Mouse (Mus musculus): ENCODE measurements around the gene Sh2d4b. TPM values are rescaled to one million over a fixed set of nuclear protein-coding genes. Genes with fewer than 3 reads are reported as not detected.

Gene Sh2d4b
- polyA plus RNA-seq, 1 experiment from 2014 or later, result 0.96 TPM

DNA sequence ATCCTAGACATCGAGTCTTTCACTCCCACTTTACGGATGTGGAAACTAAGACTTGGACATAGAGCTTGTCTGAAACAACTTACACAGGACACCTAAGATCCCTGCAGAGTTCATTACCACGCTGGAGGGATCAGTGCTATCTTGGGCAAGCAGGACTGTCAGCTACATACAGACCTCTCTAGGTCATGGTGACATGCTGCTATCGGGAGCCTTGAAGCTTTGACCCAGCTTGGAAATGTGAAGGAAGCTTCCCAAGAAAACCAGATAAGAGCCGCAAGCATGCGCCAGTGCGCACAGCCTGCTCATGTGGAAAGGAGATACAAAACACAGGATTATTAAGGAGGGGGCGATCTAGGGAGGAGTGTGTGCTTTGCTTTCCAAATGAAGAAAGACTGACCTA lies 22.8 kb upstream of the Sh2d4b start:
- H3K27me3 ChIP-seq (ENCODE audit: control insufficient read depth, insufficient read depth, low read length), result no peaks in the 10 kb centered on the region
- ATAC-seq (replicated peaks; ENCODE audit: low FRiP score) (no peak), DNase-seq (ENCODE audit: low spot score) (no peak)
- H3K4me3 ChIP-seq (ENCODE audit: low read depth, low read length), result no peak overlapping the region
- H3K4me1 ChIP-seq (replicated peaks; ENCODE audit: control insufficient read depth, insufficient read depth, low read length), result no peaks in the 10 kb centered on the region
- peaks cover 3% of the 10 kb centered on the region; the same call in 1 of the 2 replicates for H3K36me3 ChIP-seq (ENCODE audit: control insufficient read depth, insufficient read depth, low read length)
- H3K9ac ChIP-seq (ENCODE audit: low read length), result no peak overlapping the region
- no peak overlapping the region for H3K4me2 ChIP-seq (ENCODE audit: low read depth, low read length, severe bottlenecking)
- H3K9me3 ChIP-seq (ENCODE audit: control insufficient read depth, low read length), result no peaks in the 10 kb centered on the region
- no peak overlapping the region for H3K27ac ChIP-seq (ENCODE audit: low read depth, low read length)
- 90% methylated on average over 8 of the region's 8 CpGs for WGBS

DNA sequence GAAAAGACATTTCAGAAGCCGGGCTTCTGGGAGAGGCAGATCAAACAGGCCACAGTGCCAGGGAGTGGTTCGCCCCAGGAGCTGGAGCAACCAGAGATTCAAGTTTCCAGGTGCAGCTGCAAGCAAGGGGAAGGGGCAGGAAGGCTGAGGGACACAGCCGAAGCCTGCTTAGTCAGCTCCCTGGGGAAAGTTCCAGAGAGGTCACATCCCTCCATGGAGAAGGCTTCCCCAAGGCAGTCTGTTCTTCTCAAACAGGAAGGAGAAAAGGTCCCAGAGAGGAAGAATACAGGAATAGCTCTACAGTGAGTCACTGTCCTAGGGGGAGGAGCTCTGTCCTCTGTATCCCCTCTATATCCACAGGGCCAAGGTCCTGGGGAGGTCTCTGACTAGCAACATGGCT lies 21.6 kb upstream of the Sh2d4b start:
- H3K4me2 ChIP-seq (ENCODE audit: low read depth, low read length, severe bottlenecking), result no peak overlapping the region
- WGBS, result 88% methylated on average over 3 of the region's 3 CpGs
- H3K4me3 ChIP-seq (ENCODE audit: low read depth, low read length), result no peak overlapping the region
- no peak overlapping the region for H3K27ac ChIP-seq (ENCODE audit: low read depth, low read length)
- ATAC-seq (replicated peaks; ENCODE audit: low FRiP score) (no peak), DNase-seq (ENCODE audit: low spot score) (no peak)
- no peaks in the 10 kb centered on the region for H3K9me3 ChIP-seq (ENCODE audit: control insufficient read depth, low read length)
- H3K4me1 ChIP-seq (replicated peaks; ENCODE audit: control insufficient read depth, insufficient read depth, low read length), result no peaks in the 10 kb centered on the region
- no peaks in the 10 kb centered on the region for H3K27me3 ChIP-seq (ENCODE audit: control insufficient read depth, insufficient read depth, low read length)
- peaks cover 3% of the 10 kb centered on the region; the same call in 1 of the 2 replicates for H3K36me3 ChIP-seq (ENCODE audit: control insufficient read depth, insufficient read depth, low read length)
- no peak overlapping the region for H3K9ac ChIP-seq (ENCODE audit: low read length)

DNA sequence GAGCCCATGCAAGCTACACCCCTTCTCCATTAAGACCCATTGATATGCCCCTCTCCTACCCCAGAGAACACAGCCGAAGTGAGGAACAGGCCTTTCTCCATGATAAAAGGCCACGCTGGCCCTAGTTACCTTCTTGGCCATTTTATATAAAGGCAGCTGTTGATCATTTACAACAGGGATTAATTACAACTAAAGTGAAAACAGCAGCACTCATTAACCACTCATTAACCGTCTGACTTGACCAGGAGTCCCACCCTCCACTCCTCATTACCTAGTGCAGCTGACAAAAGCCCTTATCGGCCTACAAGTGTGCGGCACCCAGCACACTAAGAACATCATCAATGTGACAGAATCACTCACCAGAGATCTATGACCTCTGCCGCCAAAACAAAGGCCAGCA lies 20.6 kb upstream of the Sh2d4b start:
- H3K27me3 ChIP-seq (ENCODE audit: control insufficient read depth, insufficient read depth, low read length), result no peaks in the 10 kb centered on the region
- no peaks in the 10 kb centered on the region for H3K9me3 ChIP-seq (ENCODE audit: control insufficient read depth, low read length)
- H3K9ac ChIP-seq (ENCODE audit: low read length), result no peak overlapping the region
- no peak overlapping the region for H3K27ac ChIP-seq (ENCODE audit: low read depth, low read length)
- no peak overlapping the region for H3K4me2 ChIP-seq (ENCODE audit: low read depth, low read length, severe bottlenecking)
- no peaks in the 10 kb centered on the region for H3K4me1 ChIP-seq (replicated peaks; ENCODE audit: control insufficient read depth, insufficient read depth, low read length)
- H3K36me3 ChIP-seq (ENCODE audit: control insufficient read depth, insufficient read depth, low read length), result peaks cover 3% of the 10 kb centered on the region; the same call in 1 of the 2 replicates
- DNase-seq (ENCODE audit: low spot score), result no peak
- no peak overlapping the region for H3K4me3 ChIP-seq (ENCODE audit: low read depth, low read length)
- no peak for ATAC-seq (replicated peaks; ENCODE audit: low FRiP score)
- 54% methylated on average over 6 of the region's 6 CpGs for WGBS

DNA sequence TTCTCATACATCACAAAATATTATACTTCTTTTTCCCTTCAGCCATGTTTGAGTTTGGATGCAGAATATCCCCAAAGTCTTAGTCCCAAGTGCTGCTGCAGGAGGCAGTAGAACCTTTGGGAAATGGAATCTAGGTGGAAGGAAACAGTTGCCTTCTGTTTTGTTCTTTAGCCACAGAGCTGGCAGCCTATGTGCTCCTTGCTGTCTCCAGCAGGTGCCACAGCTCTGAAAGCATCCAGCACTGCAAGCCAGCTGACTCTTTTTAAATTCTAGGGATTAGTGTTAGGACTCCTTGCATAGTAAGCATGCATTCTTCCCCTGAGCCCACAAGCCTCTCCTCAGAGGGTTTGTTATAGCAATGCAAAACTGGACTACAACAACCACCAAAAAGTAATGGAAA lies 18.5 kb upstream of the Sh2d4b start:
- Histone ChIP-seq H3K27ac (ENCODE audit: low read depth, low read length) (no peak overlapping the region), H3K9ac (ENCODE audit: low read length) (no peak overlapping the region), H3K4me3 (ENCODE audit: low read depth, low read length) (no peak overlapping the region), H3K9me3 (ENCODE audit: control insufficient read depth, low read length) (no peaks in the 10 kb centered on the region), H3K4me1 (replicated peaks; ENCODE audit: control insufficient read depth, insufficient read depth, low read length) (no peaks in the 10 kb centered on the region), H3K27me3 (ENCODE audit: control insufficient read depth, insufficient read depth, low read length) (no peaks in the 10 kb centered on the region), H3K36me3 (ENCODE audit: control insufficient read depth, insufficient read depth, low read length) (peaks cover 8% of the 10 kb centered on the region), H3K4me2 (ENCODE audit: low read depth, low read length, severe bottlenecking) (no peak overlapping the region)
- DNase-seq (ENCODE audit: low spot score) (no peak), ATAC-seq (replicated peaks; ENCODE audit: low FRiP score) (no peak)

DNA sequence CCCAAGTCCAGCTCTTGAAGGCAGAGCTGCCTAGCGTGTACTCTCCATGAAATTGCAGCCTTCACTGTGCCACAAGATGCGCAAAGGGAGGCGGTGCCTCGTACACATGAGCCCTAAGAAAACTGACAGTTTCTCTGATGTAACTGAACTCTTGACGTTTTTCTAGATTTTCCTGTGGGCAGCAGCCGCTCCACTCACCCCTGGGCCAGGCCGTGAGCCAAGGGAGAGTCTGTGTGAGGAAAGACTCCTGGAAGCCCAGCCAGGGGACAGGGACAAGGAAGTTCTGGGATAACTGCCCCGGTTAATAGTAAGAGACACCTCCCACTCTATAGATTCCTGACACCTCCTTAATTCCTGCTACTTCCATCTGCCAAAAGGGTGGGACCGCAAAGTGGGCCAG lies 15.7 kb upstream of the Sh2d4b start:
- H3K36me3 ChIP-seq (ENCODE audit: control insufficient read depth, insufficient read depth, low read length), result peaks cover 8% of the 10 kb centered on the region
- H3K4me2 ChIP-seq (ENCODE audit: low read depth, low read length, severe bottlenecking), result no peak overlapping the region
- no peaks in the 10 kb centered on the region for H3K9me3 ChIP-seq (ENCODE audit: control insufficient read depth, low read length)
- H3K27me3 ChIP-seq (ENCODE audit: control insufficient read depth, insufficient read depth, low read length), result no peaks in the 10 kb centered on the region
- no peaks in the 10 kb centered on the region for H3K4me1 ChIP-seq (replicated peaks; ENCODE audit: control insufficient read depth, insufficient read depth, low read length)
- DNase-seq (ENCODE audit: low spot score), result no peak
- no peak overlapping the region for H3K27ac ChIP-seq (ENCODE audit: low read depth, low read length)
- WGBS, result 95% methylated on average over 9 of the region's 9 CpGs
- no peak overlapping the region for H3K9ac ChIP-seq (ENCODE audit: low read length)
- ATAC-seq (replicated peaks; ENCODE audit: low FRiP score), result no peak
- no peak overlapping the region for H3K4me3 ChIP-seq (ENCODE audit: low read depth, low read length)

DNA sequence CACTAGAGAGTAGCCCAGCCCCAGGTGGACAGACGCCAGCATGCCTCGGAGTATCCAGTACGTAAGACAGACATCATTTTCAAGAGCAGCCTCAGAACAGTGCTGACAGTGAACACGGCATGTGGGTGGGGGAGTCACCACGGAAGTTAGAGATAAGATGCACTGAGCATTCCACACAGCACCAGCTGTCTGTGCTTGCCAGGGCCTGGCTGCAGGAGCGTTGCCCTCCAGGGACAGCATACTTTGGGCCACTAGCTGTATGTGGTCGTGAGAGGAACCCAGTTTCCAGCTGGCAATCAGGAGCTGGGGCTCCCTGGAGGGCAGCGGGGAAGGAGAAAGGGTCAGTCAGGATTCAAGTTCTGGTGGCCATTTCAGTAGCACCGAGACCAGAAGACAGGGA lies 13.7 kb upstream of the Sh2d4b start:
- no peaks in the 10 kb centered on the region for H3K4me1 ChIP-seq (replicated peaks; ENCODE audit: control insufficient read depth, insufficient read depth, low read length)

DNA sequence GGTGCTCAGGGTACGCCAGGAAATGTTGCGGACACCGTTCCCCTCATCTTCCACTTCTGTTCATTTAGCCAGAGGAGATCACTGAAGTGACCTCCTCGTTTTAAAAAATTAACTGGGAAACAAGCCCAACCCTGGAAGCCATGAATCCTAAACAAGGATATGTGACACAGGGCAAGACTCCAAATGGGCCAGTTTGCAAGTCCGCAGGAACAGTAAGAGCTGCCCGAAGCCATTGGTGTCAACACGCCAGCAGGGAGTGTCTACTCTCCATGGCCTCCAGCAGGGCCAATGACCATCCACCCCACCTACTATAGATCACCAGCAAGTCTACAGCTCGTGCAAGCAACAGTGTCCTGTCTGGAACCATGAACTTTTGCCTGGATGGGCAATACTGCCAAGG lies 12.7 kb upstream of the Sh2d4b start:
- no peak overlapping the region for H3K27ac ChIP-seq (ENCODE audit: low read depth, low read length)

More for the DNA sequence above, 13.7 kb upstream of the Sh2d4b start:
- Histone ChIP-seq H3K27ac (ENCODE audit: low read depth, low read length) (no peak overlapping the region), H3K4me3 (ENCODE audit: low read depth, low read length) (no peak overlapping the region), H3K4me2 (ENCODE audit: low read depth, low read length, severe bottlenecking) (no peak overlapping the region), H3K9ac (ENCODE audit: low read length) (no peak overlapping the region), H3K27me3 (ENCODE audit: control insufficient read depth, insufficient read depth, low read length) (no peaks in the 10 kb centered on the region), H3K9me3 (ENCODE audit: control insufficient read depth, low read length) (no peaks in the 10 kb centered on the region), H3K36me3 (ENCODE audit: control insufficient read depth, insufficient read depth, low read length) (peaks cover 5% of the 10 kb centered on the region)
- WGBS, result 93% methylated on average over 9 of the region's 9 CpGs
- DNase-seq (ENCODE audit: low spot score) (no peak), ATAC-seq (replicated peaks; ENCODE audit: low FRiP score) (no peak)

DNA sequence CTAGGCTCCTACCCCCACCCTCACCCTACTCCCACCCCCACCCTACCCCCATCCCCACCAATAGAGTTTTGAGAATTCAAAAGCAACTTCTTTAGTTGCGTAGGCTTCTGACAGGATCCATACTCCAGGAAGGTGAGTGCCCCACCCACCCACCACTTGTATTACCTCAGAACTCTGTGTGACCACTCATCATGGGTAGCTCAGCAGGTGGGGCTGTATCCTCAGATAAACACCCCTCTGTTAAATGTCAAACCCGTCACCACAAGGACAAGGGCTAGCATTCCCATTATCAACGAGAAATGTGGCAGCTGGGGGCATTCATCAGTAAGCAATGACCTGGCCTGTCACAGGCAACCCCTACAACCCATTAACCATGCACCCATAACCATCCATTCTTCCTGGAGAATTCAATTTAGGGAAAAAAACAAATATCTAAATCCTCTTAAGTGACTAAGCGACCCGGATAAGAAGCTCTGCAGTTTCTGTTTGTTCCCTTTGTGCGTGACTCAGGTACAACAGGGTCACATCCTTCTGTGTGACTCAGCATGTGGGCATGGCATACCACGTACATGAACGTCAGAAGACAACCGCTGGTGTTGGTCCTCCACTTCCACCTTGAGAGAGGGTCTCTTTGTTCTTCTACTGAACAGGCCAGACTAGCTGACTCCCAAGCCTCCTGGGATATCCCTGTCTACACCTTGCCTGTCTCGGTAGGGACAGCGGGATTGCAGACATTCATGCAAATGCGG lies 9.4 kb upstream of the Sh2d4b start:
- Histone ChIP-seq H3K4me2 (ENCODE audit: low read depth, low read length, severe bottlenecking) (no peak overlapping the region), H3K4me3 (ENCODE audit: low read depth, low read length) (no peak overlapping the region), H3K4me1 (replicated peaks; ENCODE audit: control insufficient read depth, insufficient read depth, low read length) (no peaks in the 10 kb centered on the region), H3K9me3 (ENCODE audit: control insufficient read depth, low read length) (no peaks in the 10 kb centered on the region), H3K27me3 (ENCODE audit: control insufficient read depth, insufficient read depth, low read length) (no peaks in the 10 kb centered on the region), H3K9ac (ENCODE audit: low read length) (no peak overlapping the region), H3K36me3 (ENCODE audit: control insufficient read depth, insufficient read depth, low read length) (peaks cover 5% of the 10 kb centered on the region), H3K27ac (ENCODE audit: low read depth, low read length) (no peak overlapping the region)
- 68% methylated on average over 12 of the region's 12 CpGs for WGBS
- DNase-seq (ENCODE audit: low spot score), result peak; percentile 40
- no peak; the same call in 1 of the 2 replicates for ATAC-seq (replicated peaks; ENCODE audit: low FRiP score)

More for the DNA sequence above, 12.7 kb upstream of the Sh2d4b start:
- H3K27me3 ChIP-seq (ENCODE audit: control insufficient read depth, insufficient read depth, low read length), result no peaks in the 10 kb centered on the region
- H3K9me3 ChIP-seq (ENCODE audit: control insufficient read depth, low read length), result no peaks in the 10 kb centered on the region
- H3K4me3 ChIP-seq (ENCODE audit: low read depth, low read length), result no peak overlapping the region
- 90% methylated on average over 8 of the region's 8 CpGs for WGBS
- peaks cover 5% of the 10 kb centered on the region for H3K36me3 ChIP-seq (ENCODE audit: control insufficient read depth, insufficient read depth, low read length)
- no peaks in the 10 kb centered on the region for H3K4me1 ChIP-seq (replicated peaks; ENCODE audit: control insufficient read depth, insufficient read depth, low read length)
- DNase-seq (ENCODE audit: low spot score) (no peak), ATAC-seq (replicated peaks; ENCODE audit: low FRiP score) (no peak)
- no peak overlapping the region for H3K9ac ChIP-seq (ENCODE audit: low read length)
- H3K4me2 ChIP-seq (ENCODE audit: low read depth, low read length, severe bottlenecking), result no peak overlapping the region

DNA sequence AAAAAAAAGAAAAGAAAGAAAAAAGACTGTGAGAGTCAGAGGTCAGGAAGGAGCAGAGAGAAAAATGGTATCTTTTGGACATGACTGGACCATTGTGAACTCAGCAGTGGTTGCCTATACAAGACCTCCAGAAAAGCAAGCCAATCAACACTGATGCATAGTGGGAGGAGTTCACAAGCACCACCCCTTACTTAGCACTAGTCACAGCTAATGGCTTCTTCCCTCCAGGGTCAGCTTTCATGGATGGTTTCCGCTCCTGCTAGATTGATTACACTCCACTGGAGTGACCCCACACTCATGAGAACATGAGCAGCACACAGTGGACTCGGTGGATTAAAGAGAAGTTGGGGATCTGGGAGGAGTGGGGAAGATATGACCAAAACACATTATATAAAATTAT lies 7.2 kb upstream of the Sh2d4b start:
- 0 out of 2 replicates have a peak, but pooled peaks have one; percentile 6 for ATAC-seq (replicated peaks; ENCODE audit: low FRiP score)
- 77% methylated on average over 2 of the region's 2 CpGs for WGBS

More for the DNA sequence above, 7.2 kb upstream of the Sh2d4b start:
- Histone ChIP-seq H3K9ac (ENCODE audit: low read length) (no peak overlapping the region), H3K27me3 (ENCODE audit: control insufficient read depth, insufficient read depth, low read length) (no peaks in the 10 kb centered on the region), H3K36me3 (ENCODE audit: control insufficient read depth, insufficient read depth, low read length) (no peaks in the 10 kb centered on the region), H3K27ac (ENCODE audit: low read depth, low read length) (no peak overlapping the region), H3K4me2 (ENCODE audit: low read depth, low read length, severe bottlenecking) (no peak overlapping the region), H3K4me3 (ENCODE audit: low read depth, low read length) (no peak overlapping the region), H3K4me1 (replicated peaks; ENCODE audit: control insufficient read depth, insufficient read depth, low read length) (no peaks in the 10 kb centered on the region), H3K9me3 (ENCODE audit: control insufficient read depth, low read length) (no peaks in the 10 kb centered on the region)
- peak; percentile 6 for DNase-seq (ENCODE audit: low spot score)
